Mouse (Mus musculus) gastrocnemius, adult 2 months (tissue): ENCODE measurements at regions not wholly inside any gene's neighbourhood (a gene's known extent, or its start where the extent isn't known, plus 50 kb on each side); places are given as distances from the start of the nearest gene placed in this dataset.

ENCODE experiments used
- DNase-seq: peaks from one replicate; pipeline ENCODE4 v3.0.0; 2022
- H3K27ac ChIP-seq: fragments of 200-600 bp; 2 replicates; pipeline ENCODE4 v1.8.1; 2022; ENCODE audit warnings: mild to moderate bottlenecking
- H3K4me3 ChIP-seq: fragments of 200-600 bp; 2 replicates; pipeline ENCODE4 v1.8.1; 2022; ENCODE audit warnings: mild to moderate bottlenecking, moderate library complexity
- CTCF ChIP-seq: fragments of 200-600 bp; IDR thresholded peaks from 2 replicates; pipeline ENCODE4 v1.8.1; 2022; ENCODE audit warnings: antibody characterized with exemption, mild to moderate bottlenecking, moderate library complexity
- intact Hi-C: fragments of 180-260 bp; cut with DNase I; formaldehyde crosslinking; loops from one replicate; pipeline ENCODE4 v1.15.1; 2025

DNA sequence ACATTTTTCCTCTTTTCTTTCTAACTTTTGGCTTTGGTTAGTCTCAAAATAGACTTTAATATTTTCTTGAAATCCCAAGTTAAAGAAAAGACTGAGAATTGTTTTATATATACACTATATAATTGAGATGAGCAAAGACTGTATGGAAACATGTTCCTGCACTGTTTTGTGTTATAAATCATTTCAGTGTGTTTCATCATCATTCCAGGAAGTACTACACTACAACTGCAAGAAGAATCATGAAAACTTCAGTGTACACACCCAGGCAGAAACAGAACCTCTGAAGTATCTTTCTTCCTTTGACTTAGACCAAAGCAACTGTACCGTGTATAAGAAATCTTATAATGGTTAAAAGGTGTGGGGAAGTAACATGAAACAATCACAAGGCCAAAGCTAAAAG is 816.2 kb downstream of the Efna5 start:
- no peak for DNase-seq
- H3K27ac ChIP-seq, result no peak overlapping the region
- TF ChIP-seq CTCF, result no peak
- intact Hi-C loops, result no loop called here
- no peak overlapping the region for H3K4me3 ChIP-seq

DNA sequence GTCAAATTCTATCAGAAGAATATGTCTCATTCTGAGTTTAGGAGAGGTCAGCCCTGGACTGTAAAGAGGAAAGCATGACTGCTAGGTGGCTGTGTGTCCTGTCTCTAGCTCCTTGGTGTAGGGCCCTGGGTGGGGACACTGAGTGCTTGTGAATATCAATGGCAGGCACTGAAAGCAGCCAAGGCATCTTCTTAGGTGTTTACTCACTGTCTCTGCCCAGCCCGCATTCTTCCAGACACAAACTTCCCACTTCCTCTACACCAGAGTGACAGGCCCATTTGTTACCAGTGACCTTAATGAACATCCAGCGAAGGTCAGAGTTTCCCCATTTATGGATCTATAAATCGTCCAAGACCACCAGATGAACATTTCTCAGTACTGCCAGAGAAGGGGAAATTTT is 823.1 kb downstream of the Efna5 start:
- intact Hi-C loops, result no loop called here
- H3K4me3 ChIP-seq, result no peak overlapping the region
- no peak for DNase-seq
- no peak overlapping the region for H3K27ac ChIP-seq
- no peak for TF ChIP-seq CTCF

DNA sequence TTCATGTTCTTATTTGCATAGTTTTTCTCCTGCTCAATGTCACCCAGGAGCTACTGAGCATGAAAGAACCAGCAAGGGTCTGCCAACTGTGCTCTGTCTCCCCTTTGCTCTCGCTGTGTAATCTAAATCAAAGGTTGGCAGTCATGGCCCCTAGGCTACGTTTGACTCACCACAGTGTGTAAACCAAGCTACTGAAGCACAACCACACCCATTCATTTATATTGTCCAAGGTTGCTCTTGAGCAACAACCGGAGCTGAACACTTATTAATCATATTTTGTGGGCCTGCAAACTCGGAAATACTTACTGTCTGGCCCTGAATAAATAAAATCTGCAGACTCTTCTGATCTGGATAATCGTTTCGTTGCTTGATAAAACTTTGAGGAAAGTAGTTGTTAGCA is 826.3 kb downstream of the Efna5 start:
- DNase-seq, result no peak
- no peak for TF ChIP-seq CTCF
- no peak overlapping the region for H3K4me3 ChIP-seq
- H3K27ac ChIP-seq, result no peak overlapping the region
- intact Hi-C loops, result no loop called here

DNA sequence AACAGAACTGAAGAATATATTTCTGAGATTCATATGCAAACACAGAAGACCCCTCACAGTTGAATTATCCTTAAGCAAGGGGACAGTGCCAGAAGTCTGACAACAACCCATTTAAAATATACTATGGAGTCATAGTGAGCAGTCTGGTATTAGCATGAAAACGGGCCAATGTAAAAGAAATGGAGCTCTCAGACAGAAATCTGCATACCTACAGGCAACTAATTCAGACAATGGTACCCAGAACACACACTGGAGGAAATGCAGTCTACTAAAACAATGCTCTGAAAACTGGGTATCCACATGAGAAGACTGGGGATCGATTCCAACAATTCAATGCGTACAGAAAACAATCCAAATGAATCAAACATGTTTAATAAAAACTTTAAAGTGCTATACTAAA is 832.1 kb downstream of the Efna5 start:
- no peak for TF ChIP-seq CTCF
- H3K27ac ChIP-seq, result no peak overlapping the region
- intact Hi-C loops, result no loop called here
- no peak overlapping the region for H3K4me3 ChIP-seq
- DNase-seq, result no peak

DNA sequence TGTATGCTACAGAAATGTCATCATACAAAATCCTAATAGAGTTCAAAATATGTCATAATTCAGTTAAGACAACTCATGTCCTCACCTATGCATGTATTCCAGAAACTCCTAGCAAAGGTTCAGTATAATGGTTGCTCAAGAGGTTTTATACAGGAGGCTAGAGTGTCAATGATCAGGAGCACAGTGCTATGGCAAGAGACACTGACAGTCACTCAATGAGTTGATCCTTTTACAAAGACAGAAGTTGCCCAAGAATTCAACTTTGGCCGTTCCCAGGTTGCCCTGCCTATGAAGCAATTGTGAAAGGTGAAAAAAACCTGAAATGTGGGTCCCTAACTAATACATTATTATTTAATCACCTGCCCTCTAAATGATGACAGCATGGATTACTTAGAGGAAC is 850.5 kb downstream of the Efna5 start:
- DNase-seq, result no peak
- no peak overlapping the region for H3K27ac ChIP-seq
- TF ChIP-seq CTCF, result no peak
- intact Hi-C loops, result no loop called here
- no peak overlapping the region for H3K4me3 ChIP-seq
